Mouse (Mus musculus) embryonic facial prominence, embryonic 14.5 days (tissue): ENCODE results near the gene Lhx2. TPM values are rescaled to one million over a fixed set of nuclear protein-coding genes. Genes with fewer than 3 reads are reported as not detected.

Experiments used
- ATAC-seq: fragments of 200-750 bp; cut with Nextera tagmentation; 2 replicates; pipeline ENCODE4 v1.8.0; 2017; ENCODE audit warnings: low read depth, moderate number of reproducible peaks, moderate TSS enrichment
- DNase-seq: peaks from one replicate; pipeline ENCODE4 v3.0.0-alpha.2; 2015; ENCODE audit warnings: low spot score
- H3K27ac ChIP-seq: fragments of 300-500 bp; sonication (generic); replicated peaks from 2 replicates; pipeline ENCODE4 v1.5.1; 2014; ENCODE audit warnings: low read depth, mild to moderate bottlenecking, low read length, moderate library complexity
- H3K27me3 ChIP-seq: fragments of 300-500 bp; sonication (generic); replicated peaks from 2 replicates; pipeline ENCODE4 v1.6.1; 2014; ENCODE audit warnings: low read length; ENCODE audit not compliant: control insufficient read depth, insufficient read depth
- H3K36me3 ChIP-seq: fragments of 300-500 bp; sonication (generic); 2 replicates; pipeline ENCODE4 v1.6.1; 2014; ENCODE audit warnings: low read length, mixed read lengths; ENCODE audit not compliant: control insufficient read depth, insufficient read depth
- H3K4me1 ChIP-seq: fragments of 300-500 bp; sonication (generic); 2 replicates; pipeline ENCODE4 v1.6.1; 2014; ENCODE audit warnings: antibody characterized with exemption, low read length; ENCODE audit not compliant: control insufficient read depth, insufficient read depth
- H3K4me2 ChIP-seq: fragments of 300-500 bp; sonication (generic); 2 replicates; pipeline ENCODE4 v1.6.1; 2014; ENCODE audit warnings: low read depth, mild to moderate bottlenecking, low read length, moderate library complexity, mixed read lengths
- H3K4me3 ChIP-seq: fragments of 300-500 bp; sonication (generic); 2 replicates; pipeline ENCODE4 v1.5.1; 2014; ENCODE audit warnings: low read depth, mild to moderate bottlenecking, low read length
- H3K9ac ChIP-seq: fragments of 300-500 bp; sonication (generic); 2 replicates; pipeline ENCODE4 v1.6.1; 2014; ENCODE audit warnings: low read depth, mild to moderate bottlenecking, low read length, moderate library complexity, mixed read lengths
- H3K9me3 ChIP-seq: fragments of 300-500 bp; sonication (generic); 2 replicates; pipeline ENCODE4 v1.6.1; 2016; ENCODE audit warnings: low read length; ENCODE audit not compliant: control insufficient read depth
- WGBS: fragments of 180-500 bp; shearing (Covaris S2); extraction: QIAGEN DNeasy Blood & Tissue Kit; methylation state at CpG from one replicate; pipeline ENCODE4 v1.1.7; 2014; 5-methylcytosine and 5-hydroxymethylcytosine counted together
- polyA plus RNA-seq: library from polyadenylated mRNA; unstranded; fragments of >200 nt; fragmentation: Nextera tagmentation; extraction: Ambion mirVana; gene quantifications from 2 replicates; pipeline ENCODE4 v1.2.1, GENCODE M21; 2014

The Lhx2 gene
- polyA plus RNA-seq, 1 experiment from 2014 or later = 10.4 TPM

DNA sequence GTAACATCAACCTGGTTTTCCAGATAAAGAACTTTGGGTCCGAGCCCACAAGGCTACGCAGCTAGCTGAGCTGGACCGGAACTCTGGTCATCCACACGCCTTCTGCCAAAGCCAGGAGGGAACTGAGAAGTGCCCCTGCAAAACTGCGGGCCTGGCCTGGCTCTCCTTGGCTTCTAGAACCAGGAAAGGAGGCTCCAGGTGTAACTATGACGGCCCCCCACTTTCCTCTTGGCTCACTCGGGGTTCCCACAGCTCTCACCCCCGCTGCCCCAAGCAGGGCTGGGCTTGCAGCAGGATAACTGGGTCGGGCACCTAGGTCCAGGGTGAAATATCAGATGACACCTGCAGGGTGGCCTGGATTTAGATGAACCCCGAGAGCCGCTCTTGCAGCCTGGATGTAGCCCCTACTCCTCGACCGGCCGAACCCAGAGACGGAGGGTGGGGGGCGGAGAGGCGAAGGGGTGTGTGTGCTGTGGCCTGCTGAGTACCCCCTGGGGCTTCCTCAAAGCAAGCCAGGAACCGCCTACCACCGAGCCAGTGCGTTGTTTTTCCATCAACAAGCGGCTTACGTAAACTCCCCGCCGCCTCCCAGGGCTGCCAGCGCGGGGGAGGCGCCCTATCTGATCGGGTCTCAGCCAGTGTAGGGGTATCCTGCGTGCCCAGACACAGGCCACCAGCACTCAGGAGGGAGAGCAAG lies 39.9 kb downstream of the Lhx2 start:
- 4% methylated on average over 25 of the region's 29 CpGs for WGBS
- DNase-seq (peak; percentile 47), ATAC-seq (no peak)
- Histone ChIP-seq H3K36me3 (no peaks in the 10 kb centered on the region), H3K4me1 (0 out of 2 replicates have a peak, but pooled peaks cover 7% of the 10 kb centered on the region), H3K27ac (no peak overlapping the region), H3K9ac (no peak overlapping the region), H3K4me2 (peak overlapping the region; percentile 43), H3K4me3 (peak overlapping the region; percentile 14), H3K9me3 (no peaks in the 10 kb centered on the region), H3K27me3 (peaks cover 50% of the 10 kb centered on the region)

- Histone ChIP-seq H3K9me3 (no peaks in the 10 kb centered on the region), H3K4me3 (peak overlapping the region; percentile 14; the same call in 1 of the 2 replicates), H3K4me1 (0 out of 2 replicates have a peak, but pooled peaks cover 7% of the 10 kb centered on the region), H3K27ac (no peak overlapping the region), H3K9ac (no peak overlapping the region), H3K36me3 (no peaks in the 10 kb centered on the region), H3K4me2 (peak overlapping the region; percentile 43), H3K27me3 (peaks cover 50% of the 10 kb centered on the region)
- ATAC-seq = no peak
- WGBS = 8% methylated on average over 4 of the region's 4 CpGs
- DNase-seq = no peak
These were observed 40.4 kb downstream of the Lhx2 start for GRCm38 (mm10) chr2:38379546-38379870.

- no peak overlapping the region for H3K27ac ChIP-seq
- no peaks in the 10 kb centered on the region for H3K9me3 ChIP-seq
- WGBS = 48% methylated on average over 10 of the region's 10 CpGs
- ATAC-seq (no peak), DNase-seq (no peak)
- no peak overlapping the region for H3K9ac ChIP-seq
- 0 out of 2 replicates have a peak, but pooled peaks cover 7% of the 10 kb centered on the region for H3K4me1 ChIP-seq
- H3K36me3 ChIP-seq = no peaks in the 10 kb centered on the region
- no peak overlapping the region for H3K4me3 ChIP-seq
- H3K27me3 ChIP-seq = peaks cover 45% of the 10 kb centered on the region
- H3K4me2 ChIP-seq = no peak overlapping the region
These were observed 41.3 kb downstream of the Lhx2 start for GRCm38 (mm10) chr2:38380136-38381083.

- Histone ChIP-seq H3K27ac (no peak overlapping the region), H3K4me1 (no peaks in the 10 kb centered on the region), H3K4me2 (no peak overlapping the region), H3K27me3 (no peaks in the 10 kb centered on the region), H3K36me3 (no peaks in the 10 kb centered on the region), H3K4me3 (no peak overlapping the region), H3K9me3 (no peaks in the 10 kb centered on the region), H3K9ac (no peak overlapping the region)
- 85% methylated on average over 10 of the region's 10 CpGs for WGBS
- DNase-seq (no peak), ATAC-seq (no peak)
These were observed 48.6 kb downstream of the Lhx2 start for GRCm38 (mm10) chr2:38387568-38388262.

DNA sequence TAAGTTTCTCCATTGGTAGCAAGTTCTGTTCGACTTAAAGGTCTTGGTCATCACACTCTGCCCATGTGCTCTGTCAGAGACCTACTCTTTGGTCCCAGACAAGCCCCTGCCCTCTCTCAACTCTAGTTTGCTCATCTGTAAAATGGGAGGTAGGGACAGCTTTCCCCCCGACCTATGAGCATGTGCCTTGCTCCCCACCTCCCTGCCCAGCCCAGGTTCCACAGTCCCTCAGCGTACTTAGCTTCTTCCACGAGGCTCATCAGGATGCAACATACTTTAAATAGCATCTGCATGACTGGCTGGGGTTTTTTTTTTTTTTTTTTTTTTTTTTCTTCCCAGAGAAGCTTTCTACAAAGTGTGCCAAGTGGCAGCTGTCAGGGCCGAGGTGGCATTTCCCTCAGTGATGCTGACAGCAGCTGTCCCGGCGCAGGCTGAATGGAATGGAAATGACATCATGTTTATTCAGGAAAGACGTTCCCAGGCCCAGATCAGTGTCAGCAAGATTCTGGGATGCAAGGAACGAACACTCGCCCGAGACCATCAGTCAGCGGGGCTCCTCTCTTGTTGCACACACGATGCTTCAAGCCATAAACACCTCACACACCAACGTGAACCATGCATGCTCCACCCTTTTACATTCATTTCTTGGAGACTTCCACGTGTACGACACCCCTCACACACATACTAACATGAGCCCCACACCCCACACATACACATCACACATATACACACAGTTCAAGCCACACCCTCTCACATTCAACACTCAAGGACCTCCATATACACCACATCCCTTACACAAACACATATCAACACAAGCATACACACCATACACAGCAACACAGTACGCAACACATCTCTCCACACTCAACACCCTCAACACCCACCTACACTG lies 56.1 kb downstream of the Lhx2 start:
- Histone ChIP-seq H3K4me2 (no peak overlapping the region), H3K27me3 (no peaks in the 10 kb centered on the region), H3K4me3 (no peak overlapping the region), H3K4me1 (no peaks in the 10 kb centered on the region), H3K36me3 (no peaks in the 10 kb centered on the region), H3K9ac (no peak overlapping the region), H3K9me3 (no peaks in the 10 kb centered on the region), H3K27ac (no peak overlapping the region)
- 61% methylated on average over 17 of the region's 17 CpGs for WGBS
- peak; percentile 82 for DNase-seq
- peak; percentile 48 for ATAC-seq

DNA sequence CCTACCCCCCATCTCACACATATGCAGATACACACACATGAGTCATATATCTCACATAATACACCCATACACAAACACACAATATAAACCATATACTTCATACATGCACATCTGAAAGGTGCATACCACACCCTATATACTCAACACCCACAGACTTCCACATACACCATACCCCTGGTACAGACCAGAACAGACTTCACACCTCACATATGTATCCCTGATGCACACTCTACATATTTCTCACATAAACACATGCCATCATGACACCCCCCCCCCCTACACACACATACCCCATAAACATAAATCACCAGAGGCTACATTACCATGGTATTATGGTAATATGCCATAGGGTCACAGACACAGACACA lies 56.8 kb downstream of the Lhx2 start:
- DNase-seq (no peak), ATAC-seq (no peak; the same call in 1 of the 2 replicates)
- Histone ChIP-seq H3K9ac (no peak overlapping the region), H3K4me3 (no peak overlapping the region), H3K4me1 (no peaks in the 10 kb centered on the region), H3K36me3 (no peaks in the 10 kb centered on the region), H3K4me2 (no peak overlapping the region), H3K27me3 (no peaks in the 10 kb centered on the region), H3K27ac (no peak overlapping the region), H3K9me3 (no peaks in the 10 kb centered on the region)

- ATAC-seq (no peak), DNase-seq (no peak)
- Histone ChIP-seq H3K36me3 (no peaks in the 10 kb centered on the region), H3K4me1 (no peaks in the 10 kb centered on the region), H3K4me2 (no peak overlapping the region), H3K4me3 (no peak overlapping the region), H3K27ac (no peak overlapping the region), H3K27me3 (no peaks in the 10 kb centered on the region), H3K9me3 (no peaks in the 10 kb centered on the region), H3K9ac (no peak overlapping the region)
- 72% methylated on average over 7 of the region's 7 CpGs for WGBS
These were observed 58.2 kb downstream of the Lhx2 start for GRCm38 (mm10) chr2:38397306-38397705.

- Histone ChIP-seq H3K4me1 (peaks cover 3% of the 10 kb centered on the region; the same call in 1 of the 2 replicates), H3K4me3 (no peak overlapping the region), H3K27ac (no peak overlapping the region), H3K4me2 (no peak overlapping the region), H3K36me3 (no peaks in the 10 kb centered on the region), H3K9me3 (no peaks in the 10 kb centered on the region), H3K27me3 (no peaks in the 10 kb centered on the region; the same call in 1 of the 2 replicates), H3K9ac (no peak overlapping the region)
- WGBS = 62% methylated on average over 6 of the region's 6 CpGs
- peak; percentile 32 for DNase-seq
- no peak; the same call in 1 of the 2 replicates for ATAC-seq
These were observed 58.8 kb downstream of the Lhx2 start for GRCm38 (mm10) chr2:38397882-38398281.
